Mouse (Mus musculus) heart, embryonic 14.5 days (tissue): ENCODE data around the gene Nudt22. TPM values are rescaled to one million over a fixed set of nuclear protein-coding genes. Genes with fewer than 3 reads are reported as not detected.
A peak's percentile ranks its signal among the peaks of the same experiment; 100 is the strongest.

Experiments used
- ATAC-seq: fragments of 200-750 bp; cut with Nextera tagmentation; 2 replicates; pipeline ENCODE4 v1.8.0; 2017; ENCODE audit warnings: low read depth, moderate TSS enrichment; ENCODE audit not compliant: insufficient number of reproducible peaks, insufficient read depth, low FRiP score
- H3K27ac ChIP-seq, 2 experiments: fragments of 200-500 bp in 1 of 2; fragments of 300-500 bp in 1 of 2; sonication (generic) in 1 of 2; replicated peaks in 1 of 2; 2 replicates each; pipeline ENCODE4 v1.5.1; 2012 to 2014; ENCODE audit warnings: low read depth in 2 of 2, low read length in 2 of 2, control low read depth in 1 of 2, mild to moderate bottlenecking in 1 of 2, mixed read lengths in 1 of 2; ENCODE audit not compliant: control insufficient read depth in 1 of 2, insufficient read depth in 1 of 2
- H3K27me3 ChIP-seq: fragments of 300-500 bp; sonication (generic); 2 replicates; pipeline ENCODE4 v1.6.1; 2014; ENCODE audit warnings: mild to moderate bottlenecking, low read length, control low read depth; ENCODE audit not compliant: control insufficient read depth, insufficient read depth
- H3K36me3 ChIP-seq: fragments of 300-500 bp; sonication (generic); 2 replicates; pipeline ENCODE4 v1.6.1; 2014; ENCODE audit warnings: mild to moderate bottlenecking, control low read depth, low read length, mixed read lengths; ENCODE audit not compliant: control insufficient read depth, insufficient read depth
- H3K4me1 ChIP-seq, 2 experiments: fragments of 200-500 bp in 1 of 2; fragments of 300-500 bp in 1 of 2; sonication (generic) in 1 of 2; 2 replicates each; pipeline ENCODE4 v1.6.1; 2012 to 2014; ENCODE audit warnings: low read length in 2 of 2, control low read depth in 1 of 2, mixed read lengths in 1 of 2; ENCODE audit not compliant: control insufficient read depth in 2 of 2, insufficient read depth in 2 of 2
- H3K4me2 ChIP-seq: fragments of 300-500 bp; sonication (generic); 2 replicates; pipeline ENCODE4 v1.6.1; 2014; ENCODE audit warnings: mild to moderate bottlenecking, low read length
- H3K4me3 ChIP-seq, 2 experiments: fragments of 200-500 bp in 1 of 2; fragments of 300-500 bp in 1 of 2; sonication (generic) in 1 of 2; 2 replicates each; pipeline ENCODE4 v1.5.1; 2012 to 2014; ENCODE audit warnings: low read length in 2 of 2, mild to moderate bottlenecking in 2 of 2, control low read depth in 1 of 2, low read depth in 1 of 2, moderate library complexity in 1 of 2; ENCODE audit not compliant: control insufficient read depth in 1 of 2, insufficient read depth in 1 of 2
- H3K9ac ChIP-seq: fragments of 300-500 bp; sonication (generic); 2 replicates; pipeline ENCODE4 v1.6.1; 2014; ENCODE audit warnings: mild to moderate bottlenecking, low read length
- H3K9me3 ChIP-seq: fragments of 300-500 bp; sonication (generic); 2 replicates; pipeline ENCODE4 v1.6.1; 2016; ENCODE audit warnings: low read length, control low read depth; ENCODE audit not compliant: control insufficient read depth
- WGBS: fragments of 180-500 bp; shearing (Covaris S2); extraction: QIAGEN DNeasy Blood & Tissue Kit; methylation state at CpG from one replicate; pipeline ENCODE4 v1.1.7; 2014; 5-methylcytosine and 5-hydroxymethylcytosine counted together
- polyA plus RNA-seq: library from polyadenylated mRNA; unstranded; fragments of >200 nt; fragmentation: Nextera tagmentation; extraction: Ambion mirVana; gene quantifications from 2 replicates; pipeline ENCODE4 v1.2.1, GENCODE M21; 2014

Nudt22 gene
- polyA plus RNA-seq, 1 experiment from 2014 or later: 29.7 TPM

- H3K4me2 ChIP-seq: peak overlapping the region; percentile 97
- H3K9ac ChIP-seq: peak overlapping the region; percentile 90
- H3K36me3 ChIP-seq: peaks cover 22% of the 10 kb centered on the region
- H3K27me3 ChIP-seq: no peaks in the 10 kb centered on the region
- no peaks in the 10 kb centered on the region for H3K9me3 ChIP-seq
- no peak for ATAC-seq
- H3K27ac ChIP-seq: peak overlapping the region in 1 of 2 experiments; percentile 89; a peak in 1 of 4 replicates
- WGBS: 35% methylated on average over 12 of the region's 12 CpGs
- peaks cover 33 to 58% of the 10 kb centered on the region in 2 experiments for H3K4me1 ChIP-seq
- peak overlapping the region; percentile 69 to 80 for H3K4me3 ChIP-seq
Observed at GRCm38 (mm10) chr19:6973581-6974190, 22.2 kb downstream of the Nudt22 start.

- H3K27ac ChIP-seq: peak overlapping the region in 1 of 2 experiments; percentile 19; a peak in 1 of 4 replicates
- WGBS: 81% methylated on average over 13 of the region's 13 CpGs
- no peak overlapping the region for H3K4me2 ChIP-seq
- H3K36me3 ChIP-seq: peaks cover 9% of the 10 kb centered on the region
- H3K4me1 ChIP-seq: peaks cover 30 to 56% of the 10 kb centered on the region in 2 experiments
- H3K4me3 ChIP-seq: no peak overlapping the region
- ATAC-seq: no peak
- no peaks in the 10 kb centered on the region for H3K27me3 ChIP-seq
- H3K9ac ChIP-seq: peak overlapping the region; percentile 16; the same call in 1 of the 2 replicates
- H3K9me3 ChIP-seq: no peaks in the 10 kb centered on the region
Observed at GRCm38 (mm10) chr19:6972247-6972917, 23.5 kb downstream of the Nudt22 start.

GRCm38 (mm10) chr19:6971644-6972043 lies 24.3 kb downstream of the Nudt22 start:
- 41% methylated on average over 6 of the region's 6 CpGs for WGBS
- no peak for ATAC-seq
- Histone ChIP-seq H3K9ac (peak overlapping the region; percentile 16; the same call in 1 of the 2 replicates), H3K9me3 (no peaks in the 10 kb centered on the region), H3K4me2 (no peak overlapping the region), H3K27ac (peak overlapping the region in 1 of 2 experiments; percentile 19; a peak in 1 of 4 replicates), H3K36me3 (peaks cover 2% of the 10 kb centered on the region; the same call in 1 of the 2 replicates), H3K4me3 (no peak overlapping the region), H3K4me1 (peaks cover 28 to 49% of the 10 kb centered on the region in 2 experiments), H3K27me3 (no peaks in the 10 kb centered on the region)

GRCm38 (mm10) chr19:6970460-6971085 lies 25.3 kb downstream of the Nudt22 start:
- H3K9ac ChIP-seq: peak overlapping the region; percentile 81

GRCm38 (mm10) chr19:6969665-6970381 lies 26.1 kb downstream of the Nudt22 start:
- peak overlapping the region; percentile 66 to 74 for H3K4me3 ChIP-seq
- H3K9ac ChIP-seq: peak overlapping the region; percentile 81
- H3K9me3 ChIP-seq: no peaks in the 10 kb centered on the region
- peaks cover 26 to 40% of the 10 kb centered on the region in 2 experiments for H3K4me1 ChIP-seq
- peak; percentile 68 for ATAC-seq
- peak overlapping the region; percentile 70 for H3K4me2 ChIP-seq
- no peaks in the 10 kb centered on the region for H3K27me3 ChIP-seq
- under 1% methylated on average over 44 of the region's 55 CpGs for WGBS
- peaks cover 17% of the 10 kb centered on the region for H3K36me3 ChIP-seq
- peak overlapping the region in 1 of 2 experiments; percentile 42; a peak in 2 of 4 replicates for H3K27ac ChIP-seq

More at GRCm38 (mm10) chr19:6970460-6971085, 25.3 kb downstream of the Nudt22 start:
- Histone ChIP-seq H3K4me2 (peak overlapping the region; percentile 70), H3K9me3 (no peaks in the 10 kb centered on the region), H3K36me3 (peaks cover 10% of the 10 kb centered on the region), H3K27ac (peak overlapping the region in 1 of 2 experiments; percentile 42; a peak in 2 of 4 replicates), H3K4me1 (peaks cover 26 to 40% of the 10 kb centered on the region in 2 experiments), H3K4me3 (peak overlapping the region in 1 of 2 experiments; percentile 66; a peak in 2 of 4 replicates), H3K27me3 (no peaks in the 10 kb centered on the region)
- WGBS: 27% methylated on average over 11 of the region's 11 CpGs
- ATAC-seq: no peak

- H3K27me3 ChIP-seq: no peaks in the 10 kb centered on the region
- peaks cover 26 to 40% of the 10 kb centered on the region in 2 experiments for H3K4me1 ChIP-seq
- under 1% methylated on average over 20 of the region's 20 CpGs for WGBS
- H3K27ac ChIP-seq: peak overlapping the region in 1 of 2 experiments; percentile 41; a peak in 2 of 4 replicates
- ATAC-seq: no peak
- H3K36me3 ChIP-seq: peaks cover 23% of the 10 kb centered on the region
- peak overlapping the region; percentile 70 for H3K4me2 ChIP-seq
- H3K9me3 ChIP-seq: no peaks in the 10 kb centered on the region
- H3K4me3 ChIP-seq: peak overlapping the region; percentile 66 to 74
- peak overlapping the region; percentile 81 for H3K9ac ChIP-seq
Observed at GRCm38 (mm10) chr19:6969291-6969664, 26.6 kb downstream of the Nudt22 start.
